Mouse (Mus musculus) lung, postnatal 0 days (tissue): ENCODE measurements at regions not wholly inside any gene's neighbourhood (a gene's known extent, or its start where the extent isn't known, plus 50 kb on each side); places are given as distances from the start of the nearest gene placed in this dataset.
"Not testable (repeated sequence)": the region's sequence is repeated elsewhere in the genome, so short reads cannot be mapped to it uniquely, and the experiment has no call there.

Experiments used
- CTCF ChIP-seq: IDR thresholded peaks from 2 replicates; pipeline ENCODE4 v1.5.1; 2016; ENCODE audit warnings: antibody characterized with exemption, mild to moderate bottlenecking
- EP300 ChIP-seq: IDR thresholded peaks from 2 replicates; pipeline ENCODE4 v1.6.1; 2016; ENCODE audit warnings: antibody characterized with exemption, mild to moderate bottlenecking, control low read depth

- not testable (repeated sequence) for TF ChIP-seq EP300, CTCF
Measured at GRCm38 (mm10) chr9:32959468-32959867, 323.4 kb downstream of the Ets1 start.
